Mouse (Mus musculus) brain, embryonic 14.5 days (tissue): ENCODE results near the gene Bsn. TPM values are rescaled to one million over a fixed set of nuclear protein-coding genes. Genes with fewer than 3 reads are reported as not detected.

Experiments used
- DNase-seq: peaks from one replicate; pipeline ENCODE4 v3.0.0-alpha.2; 2011; ENCODE audit warnings: low read depth
- CTCF ChIP-seq: fragments of 200-500 bp; IDR thresholded peaks from 2 replicates; pipeline ENCODE4 v1.5.1; 2012; ENCODE audit warnings: inconsistent platforms, mild to moderate bottlenecking, moderate library complexity, borderline replicate concordance; ENCODE audit not compliant: insufficient read depth, insufficient read length; ENCODE audit errors: extremely low read depth
- POLR2A ChIP-seq: fragments of 200-500 bp; IDR thresholded peaks from 2 replicates; pipeline ENCODE4 v1.6.1; 2012; ENCODE audit warnings: mild to moderate bottlenecking, inconsistent platforms, borderline replicate concordance; ENCODE audit not compliant: poor library complexity, insufficient read depth, insufficient read length, severe bottlenecking; ENCODE audit errors: extremely low read depth
- polyA plus RNA-seq: library from polyadenylated mRNA; depleted of rRNA; stranded (reverse); fragments of >200 nt; gene quantifications from 2 replicates; pipeline ENCODE4 v1.2.3, GENCODE M21; 2012

Bsn gene
- polyA plus RNA-seq, 1 experiment, result 40.0 TPM

DNA sequence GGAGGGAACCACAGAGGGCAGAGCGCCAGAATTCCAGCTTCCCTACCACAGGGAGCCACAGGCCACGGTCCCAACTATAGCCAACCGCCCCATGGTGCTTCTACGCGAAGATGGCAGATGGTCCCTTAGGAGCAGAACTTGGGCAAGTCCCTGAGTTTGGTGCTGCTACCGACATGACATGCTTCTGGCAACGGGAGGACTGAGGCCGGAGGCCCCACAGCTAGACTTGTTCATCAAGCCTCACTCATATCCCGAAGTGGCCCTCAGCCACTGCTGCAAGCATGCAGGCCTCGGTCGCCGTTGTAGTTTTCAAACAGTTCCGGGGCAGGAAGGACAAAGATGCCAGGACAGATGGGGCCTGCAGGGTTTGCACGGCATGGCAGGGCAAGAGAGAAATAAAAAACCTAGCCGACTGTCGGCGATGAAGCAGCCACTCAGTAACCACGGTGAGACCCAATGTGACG, 6.6 kb downstream of the Bsn start:
- no peak for DNase-seq
- no peak for TF ChIP-seq POLR2A
- TF ChIP-seq CTCF, result no peak

DNA sequence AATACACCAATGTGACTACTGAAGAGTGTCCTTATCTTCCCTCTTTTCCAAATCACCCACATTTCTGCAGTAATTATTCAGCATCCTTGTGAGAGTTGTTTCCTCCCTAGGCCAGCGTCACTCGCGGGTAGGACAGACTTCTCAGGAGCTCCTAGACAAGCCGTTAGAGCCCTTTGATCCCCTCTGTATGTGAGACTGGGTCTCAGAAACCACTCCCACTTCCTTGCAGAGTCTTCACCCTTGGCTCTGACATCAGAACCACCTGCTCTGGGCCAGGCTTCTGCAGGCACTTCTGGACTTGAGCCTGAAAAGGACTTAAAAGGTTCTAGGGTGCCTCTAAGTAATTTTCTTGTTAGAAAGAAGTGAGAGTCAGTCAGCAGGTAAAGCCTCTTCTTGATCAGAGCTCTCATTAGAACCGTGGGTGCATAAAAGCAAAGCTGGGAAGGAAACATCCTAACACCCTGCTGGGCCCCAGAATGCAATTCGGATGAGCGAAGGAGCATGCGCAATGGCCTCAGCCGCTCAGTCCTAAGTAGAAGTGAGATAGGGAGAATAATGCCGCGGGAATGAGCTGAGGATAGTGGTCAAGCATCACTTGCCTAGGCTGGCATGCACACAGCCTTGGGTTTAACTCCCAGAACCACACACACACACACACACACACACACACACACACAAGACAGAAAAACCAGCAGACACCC, 7.2 kb downstream of the Bsn start:
- DNase-seq, result no peak
- TF ChIP-seq POLR2A, result no peak
- no peak for TF ChIP-seq CTCF

DNA sequence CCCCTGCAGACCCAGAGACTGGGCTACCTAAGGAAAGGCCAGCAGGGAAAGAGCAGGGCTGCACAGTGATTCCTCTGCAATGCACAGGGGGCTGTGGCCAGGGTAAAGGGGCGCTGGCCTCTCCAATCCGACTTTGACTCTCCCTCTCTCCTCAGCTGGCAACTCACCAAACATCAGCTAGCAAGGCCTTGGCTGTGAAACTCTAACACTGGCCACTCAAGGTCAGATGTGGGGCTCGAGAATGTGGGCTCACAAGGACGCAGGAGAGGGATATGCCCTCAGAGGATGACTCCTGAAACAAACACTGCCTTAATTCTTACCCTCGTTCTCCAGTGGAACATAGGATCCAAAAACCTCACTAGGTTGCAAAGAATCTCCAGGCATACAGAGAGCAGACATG, 11.8 kb downstream of the Bsn start:
- DNase-seq, result no peak
- TF ChIP-seq CTCF, result no peak
- no peak for TF ChIP-seq POLR2A

DNA sequence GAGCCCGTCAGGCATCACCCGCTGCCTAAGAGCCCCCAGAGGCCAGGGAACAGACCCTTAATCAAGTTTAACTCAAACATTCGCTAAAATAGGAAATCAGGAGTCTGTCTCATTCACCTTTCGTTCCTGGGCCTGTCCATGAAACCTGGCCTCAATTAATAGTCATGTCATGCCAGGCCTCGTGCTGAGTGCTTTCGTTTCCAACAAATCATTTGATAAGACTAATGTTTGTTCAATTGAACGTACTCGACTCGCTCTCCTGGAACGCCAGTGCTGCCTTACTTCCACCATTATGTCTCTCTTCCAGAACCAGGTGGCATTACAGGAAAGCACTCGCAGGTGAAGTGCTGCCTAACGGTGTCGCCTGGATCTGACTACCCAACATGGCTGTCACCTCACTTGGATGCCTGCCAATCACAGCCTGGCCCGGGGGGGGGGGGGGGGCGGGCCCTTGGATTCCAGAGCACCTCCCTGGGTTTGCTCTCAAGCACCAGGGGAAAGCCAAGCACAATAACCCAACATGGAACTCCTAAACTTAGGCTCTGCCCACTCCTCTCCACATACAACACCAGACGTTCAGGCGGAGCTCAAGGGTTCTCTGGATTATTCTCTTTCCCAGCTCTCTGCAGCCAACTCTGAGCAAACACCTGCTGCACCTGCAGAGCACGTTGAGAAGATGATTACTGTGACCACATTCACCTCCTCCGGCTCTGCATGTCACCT, 14.9 kb downstream of the Bsn start:
- TF ChIP-seq POLR2A (no peak), CTCF (no peak)
- no peak for DNase-seq

DNA sequence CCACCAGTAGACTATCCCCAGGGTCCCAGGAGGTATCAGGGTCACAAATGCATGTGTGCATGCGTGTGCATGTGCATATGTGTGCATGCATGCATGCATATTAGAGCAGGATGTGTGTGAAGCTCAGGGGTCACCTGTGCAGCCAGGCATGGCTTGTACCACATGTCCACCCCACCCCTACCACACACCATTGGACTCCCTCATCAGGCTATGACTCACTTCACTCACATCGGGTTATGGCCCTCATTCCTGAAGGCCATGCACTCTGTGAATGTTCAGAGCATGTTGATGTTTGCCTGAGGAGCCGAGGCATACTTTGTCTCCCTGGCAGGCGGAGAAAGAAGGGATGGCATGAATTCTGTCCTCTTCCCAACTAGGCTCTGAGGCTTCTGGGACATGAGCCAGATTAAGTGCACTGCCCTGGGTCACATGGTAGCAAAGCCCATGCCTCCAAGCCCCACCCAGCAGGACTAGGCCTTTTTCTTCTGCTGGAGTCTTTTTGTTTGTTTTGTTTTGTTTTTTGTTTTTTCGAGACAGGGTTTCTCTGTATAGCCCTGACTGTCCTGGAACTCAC, 17.3 kb downstream of the Bsn start:
- TF ChIP-seq POLR2A, result no peak
- TF ChIP-seq CTCF, result no peak
- no peak for DNase-seq

DNA sequence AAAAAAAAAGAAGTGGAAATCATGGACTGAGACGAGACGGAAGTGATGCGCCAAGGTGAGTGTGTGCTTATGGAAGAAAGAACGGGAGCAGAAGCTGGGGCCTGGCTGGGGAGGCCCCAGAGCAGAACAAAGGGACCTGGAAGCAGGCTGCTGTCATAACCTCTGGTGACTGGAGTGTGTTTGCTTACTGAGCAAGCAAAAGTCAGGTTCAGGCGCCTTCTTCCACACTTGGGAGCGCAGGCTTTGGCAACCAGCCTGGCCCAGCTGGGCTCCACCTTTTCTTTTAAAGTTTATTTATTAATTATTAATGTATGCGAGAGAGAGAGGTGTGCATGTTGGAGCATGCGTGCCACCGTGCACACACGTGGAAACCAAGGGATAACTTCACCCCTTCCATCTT, 20.4 kb downstream of the Bsn start:
- TF ChIP-seq POLR2A (no peak), CTCF (no peak)
- no peak for DNase-seq

DNA sequence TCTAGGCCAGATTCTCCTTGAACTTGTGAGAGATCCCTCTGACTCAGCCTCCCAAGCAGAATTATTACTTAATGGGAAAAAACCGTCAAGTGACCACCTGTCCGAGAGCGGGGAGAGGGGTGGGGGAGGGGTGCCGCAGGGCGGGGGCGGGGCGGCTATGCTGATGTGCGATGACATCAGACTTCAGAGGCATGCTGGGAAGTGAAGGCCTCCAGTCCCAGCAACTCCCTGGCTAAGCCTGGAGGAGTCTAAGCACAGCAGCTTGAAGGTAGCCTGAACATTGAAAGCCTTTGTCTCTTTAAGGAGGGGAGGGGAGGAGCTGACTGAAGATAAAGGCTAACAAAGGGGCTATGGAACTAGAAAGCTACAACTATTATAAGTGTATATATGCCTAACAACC, 25.0 kb downstream of the Bsn start:
- TF ChIP-seq POLR2A (no peak), CTCF (no peak)
- DNase-seq, result no peak

DNA sequence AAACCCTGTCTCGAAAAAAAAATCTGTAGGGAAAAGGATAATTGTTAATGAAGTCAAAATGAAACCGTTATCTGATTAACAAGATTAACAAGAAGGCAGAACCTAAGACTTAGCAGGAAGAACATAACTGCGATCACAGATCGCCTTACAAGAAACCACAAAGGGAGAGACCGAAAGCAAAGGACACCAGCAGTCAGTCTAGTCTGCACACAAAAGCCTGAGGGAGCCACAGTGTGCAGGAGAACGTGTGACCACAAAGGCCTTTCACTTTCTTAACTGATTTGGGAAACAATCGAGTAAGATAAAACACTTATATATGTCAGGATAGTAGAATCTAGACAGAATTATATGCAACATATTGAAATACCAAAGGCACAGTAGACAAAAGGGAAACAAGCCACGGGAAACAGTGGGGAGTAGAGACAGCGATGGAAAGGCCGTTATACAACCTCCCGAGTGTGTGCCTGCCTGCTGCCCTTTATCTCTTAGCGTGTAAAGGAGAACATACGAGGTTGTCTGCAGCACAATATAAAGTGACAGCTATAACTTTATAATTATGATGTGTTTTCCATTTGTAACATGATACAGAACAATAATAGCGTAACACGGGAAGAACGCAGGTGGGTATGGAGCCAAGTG, 26.4 kb downstream of the Bsn start:
- no peak for DNase-seq
- TF ChIP-seq POLR2A, result no peak
- TF ChIP-seq CTCF, result no peak

DNA sequence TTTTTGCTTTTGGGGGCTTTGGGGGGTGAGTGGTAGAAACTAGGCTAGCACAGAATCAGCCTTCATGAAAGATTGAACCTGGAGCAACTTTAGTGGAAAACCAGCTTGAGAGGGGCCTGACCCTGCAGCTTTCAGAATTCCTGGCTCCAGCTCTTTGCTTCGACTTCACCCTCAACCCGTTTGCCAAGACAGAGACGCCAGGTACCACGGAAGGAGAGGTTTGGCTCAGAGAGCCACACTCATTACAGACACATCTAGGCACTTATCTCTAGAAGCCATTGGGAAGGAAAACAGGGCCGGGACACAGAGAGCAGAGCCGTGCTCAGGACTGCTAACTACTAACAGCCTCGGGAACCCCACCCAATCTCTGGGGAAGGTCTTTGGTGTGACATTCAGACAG, 32.3 kb downstream of the Bsn start:
- TF ChIP-seq POLR2A, result no peak
- no peak for TF ChIP-seq CTCF
- no peak for DNase-seq

DNA sequence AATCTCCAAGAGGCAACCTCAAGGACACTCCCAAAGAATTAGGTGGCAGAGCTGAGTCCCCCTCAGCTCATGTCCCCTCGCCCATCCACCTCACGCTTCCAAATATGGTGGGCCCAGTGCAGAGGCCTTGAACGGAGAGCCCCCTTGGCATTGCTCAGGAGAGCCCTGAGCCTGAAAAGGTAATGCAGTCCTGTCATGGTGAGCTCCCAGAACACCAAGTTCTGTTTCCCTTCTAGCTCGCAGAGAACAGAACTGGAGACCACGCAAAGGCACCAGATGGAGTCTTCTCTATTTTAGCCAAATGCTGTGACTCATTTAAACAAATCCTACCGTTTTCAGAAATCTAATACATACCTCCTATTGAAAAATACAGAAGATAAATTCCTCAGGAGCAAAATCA, 32.7 kb downstream of the Bsn start:
- DNase-seq, result no peak

DNA sequence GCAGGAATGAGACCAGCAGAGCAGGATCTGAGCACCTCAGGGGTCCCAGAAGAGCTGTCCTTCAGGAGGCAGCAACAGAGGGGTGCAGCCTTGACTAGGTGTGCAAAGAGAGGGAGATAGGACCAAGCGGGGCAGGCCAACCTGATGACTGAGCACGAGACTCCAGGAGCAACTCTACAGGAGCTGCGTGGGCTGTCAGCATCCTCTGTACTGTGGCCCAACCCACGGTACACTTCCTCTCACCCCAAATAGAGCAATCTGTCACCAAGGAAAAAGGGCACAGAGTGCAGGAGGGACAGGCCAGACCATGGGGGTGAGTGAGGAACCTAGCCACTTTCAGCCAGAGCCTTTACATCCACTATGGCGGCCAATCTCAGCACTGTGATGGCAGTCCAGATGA, 33.4 kb downstream of the Bsn start:
- TF ChIP-seq CTCF (no peak), POLR2A (no peak)
- no peak for DNase-seq

More for the DNA sequence above, 32.7 kb downstream of the Bsn start:
- TF ChIP-seq POLR2A (no peak), CTCF (no peak)

DNA sequence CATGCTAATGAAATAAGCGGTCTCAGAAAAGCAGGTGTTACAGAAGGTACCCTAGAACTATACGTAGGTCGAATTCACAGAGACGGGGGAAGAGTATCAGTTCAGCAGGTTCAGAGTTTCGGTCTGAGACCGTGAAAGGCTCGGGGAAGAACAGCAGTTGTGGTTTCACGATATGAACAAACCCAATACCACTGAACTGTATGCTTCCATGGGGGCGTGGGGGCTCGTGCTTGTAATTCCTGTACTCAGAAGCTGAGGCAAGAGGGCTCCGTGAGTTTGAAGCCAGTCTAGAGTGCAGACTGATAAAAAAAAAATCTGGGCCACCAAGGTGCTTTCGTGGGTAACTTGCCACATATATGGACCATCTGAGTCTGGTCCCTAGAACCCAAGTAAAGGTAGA, 35.4 kb downstream of the Bsn start:
- TF ChIP-seq CTCF (no peak), POLR2A (no peak)
- DNase-seq, result no peak
